Mouse (Mus musculus): ENCODE measurements around the gene Kirrel3. TPM values are rescaled to one million over a fixed set of nuclear protein-coding genes. Genes with fewer than 3 reads are reported as not detected.

The Kirrel3 gene
- polyA plus RNA-seq, 1 experiment = not detected

- no peak for TF ChIP-seq CTCF (IDR thresholded peaks at IDR 0.05; ENCODE audit: low read depth, low read length)
- TF ChIP-seq POLR2A (IDR thresholded peaks at IDR 0.05; ENCODE audit: borderline replicate concordance, low read depth, low read length) = no peak
- H3K4me1 ChIP-seq (ENCODE audit: control insufficient read depth, insufficient read depth, low read length) = peaks cover 5% of the 10 kb centered on the region; the same call in 1 of the 2 replicates
- H3K27ac ChIP-seq (ENCODE audit: insufficient read depth, low read depth, low read length) = no peak overlapping the region
- H3K4me3 ChIP-seq (ENCODE audit: insufficient read depth, low read length) = no peak overlapping the region
Measured at GRCm38 (mm10) chr9:35032457-35032856, 546.8 kb downstream of the Kirrel3 start.

- Histone ChIP-seq H3K27ac (ENCODE audit: insufficient read depth, low read depth, low read length) (no peak overlapping the region), H3K4me3 (ENCODE audit: insufficient read depth, low read length) (no peak overlapping the region), H3K4me1 (ENCODE audit: control insufficient read depth, insufficient read depth, low read length) (peaks cover 8% of the 10 kb centered on the region; the same call in 1 of the 2 replicates)
- TF ChIP-seq POLR2A (IDR thresholded peaks at IDR 0.05; ENCODE audit: borderline replicate concordance, low read depth, low read length) (no peak), CTCF (IDR thresholded peaks at IDR 0.05; ENCODE audit: low read depth, low read length) (no peak)
Measured at GRCm38 (mm10) chr9:35035074-35035473, 549.4 kb downstream of the Kirrel3 start.

DNA sequence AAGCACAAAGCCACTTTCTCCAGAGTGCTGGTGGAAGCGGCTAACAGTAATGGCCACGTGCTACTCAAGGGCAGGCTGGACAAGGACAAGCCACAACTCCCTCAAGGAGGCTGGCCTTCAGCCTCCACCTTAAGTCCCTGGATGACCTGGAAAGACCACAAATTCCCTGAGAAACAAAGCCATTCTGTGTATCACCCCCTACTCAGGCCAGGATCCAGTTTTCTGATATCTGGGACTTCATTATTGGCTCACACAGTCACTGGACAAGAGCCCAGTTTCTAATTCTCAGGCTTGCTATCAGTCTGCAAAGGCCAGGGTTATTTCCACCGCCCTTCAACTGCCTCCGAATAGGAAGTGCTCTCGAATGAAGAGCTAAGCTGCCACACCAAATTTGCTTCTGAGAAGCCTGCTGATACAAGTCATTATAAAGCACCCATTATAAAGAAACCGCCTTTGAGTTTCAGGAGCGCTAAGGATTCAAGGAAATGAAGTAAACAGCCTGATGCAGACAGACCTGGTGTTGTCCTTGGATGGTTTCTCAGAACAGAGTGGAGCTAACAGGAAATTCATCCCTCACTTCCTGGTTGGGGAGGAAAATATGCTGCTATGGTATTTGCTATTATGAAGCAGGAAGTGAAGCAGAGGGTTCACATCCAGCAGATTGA, 553.4 kb downstream of the Kirrel3 start:
- no peak for TF ChIP-seq CTCF (IDR thresholded peaks at IDR 0.05; ENCODE audit: low read depth, low read length)
- TF ChIP-seq POLR2A (IDR thresholded peaks at IDR 0.05; ENCODE audit: borderline replicate concordance, low read depth, low read length) = no peak
- H3K27ac ChIP-seq (ENCODE audit: insufficient read depth, low read depth, low read length) = no peak overlapping the region
- H3K4me3 ChIP-seq (ENCODE audit: insufficient read depth, low read length) = no peak overlapping the region
- peaks cover 8% of the 10 kb centered on the region; the same call in 1 of the 2 replicates for H3K4me1 ChIP-seq (ENCODE audit: control insufficient read depth, insufficient read depth, low read length)

- Histone ChIP-seq H3K4me3 (ENCODE audit: insufficient read depth, low read length) (no peak overlapping the region), H3K27ac (ENCODE audit: insufficient read depth, low read depth, low read length) (no peak overlapping the region), H3K4me1 (ENCODE audit: control insufficient read depth, insufficient read depth, low read length) (peaks cover 8% of the 10 kb centered on the region; the same call in 1 of the 2 replicates)
- no peak for TF ChIP-seq POLR2A (IDR thresholded peaks at IDR 0.05; ENCODE audit: borderline replicate concordance, low read depth, low read length)
- TF ChIP-seq CTCF (IDR thresholded peaks at IDR 0.05; ENCODE audit: low read depth, low read length) = no peak
Measured at GRCm38 (mm10) chr9:35039846-35040245, 554.2 kb downstream of the Kirrel3 start.

DNA sequence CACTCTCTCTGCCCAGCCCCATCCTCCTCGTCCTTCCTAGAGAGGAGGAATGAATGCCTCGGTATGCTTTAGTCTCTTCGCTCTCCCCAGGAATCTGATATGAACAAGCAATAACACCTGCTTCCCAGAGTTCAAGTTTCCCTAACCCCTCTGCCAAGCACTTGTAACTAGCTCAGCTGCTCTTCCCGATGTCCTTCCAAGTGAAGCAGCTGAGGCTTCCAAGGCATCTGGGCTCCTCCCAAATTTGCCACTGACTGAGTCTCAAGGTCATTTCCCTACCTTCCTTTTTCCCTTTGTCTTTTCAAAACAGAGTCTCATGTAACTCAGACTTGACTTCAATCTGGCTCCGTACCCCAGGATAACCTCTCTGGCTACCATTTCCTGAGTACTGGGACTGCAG, 555.8 kb downstream of the Kirrel3 start:
- Histone ChIP-seq H3K27ac (ENCODE audit: insufficient read depth, low read depth, low read length) (no peak overlapping the region), H3K4me1 (ENCODE audit: control insufficient read depth, insufficient read depth, low read length) (peaks cover 8% of the 10 kb centered on the region; the same call in 1 of the 2 replicates), H3K4me3 (ENCODE audit: insufficient read depth, low read length) (no peak overlapping the region)
- TF ChIP-seq CTCF (IDR thresholded peaks at IDR 0.05; ENCODE audit: low read depth, low read length) (no peak), POLR2A (IDR thresholded peaks at IDR 0.05; ENCODE audit: borderline replicate concordance, low read depth, low read length) (no peak)

DNA sequence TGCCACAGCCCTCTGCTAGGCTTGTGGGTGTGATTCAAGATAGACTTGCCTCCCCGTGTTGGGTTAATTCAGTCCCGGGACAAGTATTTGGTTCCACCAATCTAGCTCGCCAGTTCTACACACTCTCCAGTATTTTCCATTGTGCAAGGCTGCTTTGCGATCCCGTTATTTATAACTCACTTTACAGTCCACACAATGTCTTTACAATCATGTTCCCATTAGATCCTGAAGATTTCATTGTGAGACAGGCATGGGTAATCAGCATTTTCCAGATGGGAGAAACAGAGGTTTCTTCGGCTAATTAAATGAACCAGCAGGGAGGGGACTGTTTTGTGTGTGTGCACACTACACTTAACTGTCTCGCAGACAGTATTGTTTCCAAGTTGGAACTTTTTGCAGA, 557.9 kb downstream of the Kirrel3 start:
- TF ChIP-seq CTCF (IDR thresholded peaks at IDR 0.05; ENCODE audit: low read depth, low read length) = no peak
- no peak for TF ChIP-seq POLR2A (IDR thresholded peaks at IDR 0.05; ENCODE audit: borderline replicate concordance, low read depth, low read length)

DNA sequence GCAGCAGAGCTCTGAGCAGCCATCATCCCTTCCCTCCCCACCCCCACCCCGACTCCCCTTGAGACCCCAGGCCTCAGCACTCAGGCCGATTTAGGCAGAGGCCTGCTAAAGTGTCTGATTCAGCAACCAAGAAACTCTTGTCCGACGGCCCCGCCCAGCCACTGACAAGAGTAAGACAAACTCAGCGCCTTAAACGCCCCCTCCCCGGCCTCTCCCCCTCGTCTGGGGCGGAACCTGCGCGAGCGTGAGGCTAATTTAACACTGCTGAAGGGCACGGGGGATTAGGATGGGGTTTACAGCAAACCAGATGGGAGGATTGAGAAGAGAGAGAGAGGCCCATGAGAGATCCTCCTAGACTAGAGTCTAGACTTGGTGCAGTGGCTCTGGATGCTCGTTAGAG, 558.8 kb downstream of the Kirrel3 start:
- peaks cover 6% of the 10 kb centered on the region for H3K4me1 ChIP-seq (ENCODE audit: control insufficient read depth, insufficient read depth, low read length)
- no peak overlapping the region for H3K4me3 ChIP-seq (ENCODE audit: insufficient read depth, low read length)
- H3K27ac ChIP-seq (ENCODE audit: insufficient read depth, low read depth, low read length) = no peak overlapping the region
- TF ChIP-seq POLR2A (IDR thresholded peaks at IDR 0.05; ENCODE audit: borderline replicate concordance, low read depth, low read length) = no peak
- no peak for TF ChIP-seq CTCF (IDR thresholded peaks at IDR 0.05; ENCODE audit: low read depth, low read length)

More for the DNA sequence above, 557.9 kb downstream of the Kirrel3 start:
- Histone ChIP-seq H3K4me3 (ENCODE audit: insufficient read depth, low read length) (no peak overlapping the region), H3K4me1 (ENCODE audit: control insufficient read depth, insufficient read depth, low read length) (peaks cover 7% of the 10 kb centered on the region; the same call in 1 of the 2 replicates), H3K27ac (ENCODE audit: insufficient read depth, low read depth, low read length) (no peak overlapping the region)

DNA sequence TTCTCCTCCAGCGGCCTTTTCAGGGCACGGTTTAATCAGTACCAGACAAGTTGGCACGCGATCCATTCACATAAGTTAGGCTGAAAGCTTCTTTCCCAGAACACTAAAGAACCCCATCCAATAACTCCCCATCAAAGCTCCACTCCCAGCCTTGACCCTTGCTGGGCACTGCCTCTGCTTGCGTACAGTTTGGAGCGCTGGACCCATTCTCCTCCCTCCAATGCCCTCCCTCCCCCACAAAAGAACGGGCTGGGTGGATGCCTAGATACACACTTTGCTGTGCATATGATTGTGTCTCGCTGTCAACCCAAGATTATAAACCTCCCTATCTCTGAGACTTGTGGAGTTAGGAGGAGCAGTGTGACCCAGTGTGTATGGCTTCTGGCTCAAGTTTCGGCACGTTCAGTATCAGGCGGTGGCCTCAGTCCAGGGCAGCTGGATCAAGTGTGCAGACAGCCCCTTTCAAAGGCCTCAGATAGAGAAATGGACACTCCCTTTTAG, 559.4 kb downstream of the Kirrel3 start:
- no peak overlapping the region for H3K4me3 ChIP-seq (ENCODE audit: insufficient read depth, low read length)
- TF ChIP-seq CTCF (IDR thresholded peaks at IDR 0.05; ENCODE audit: low read depth, low read length) = no peak
- TF ChIP-seq POLR2A (IDR thresholded peaks at IDR 0.05; ENCODE audit: borderline replicate concordance, low read depth, low read length) = no peak
- peaks cover 10% of the 10 kb centered on the region for H3K4me1 ChIP-seq (ENCODE audit: control insufficient read depth, insufficient read depth, low read length)
- H3K27ac ChIP-seq (ENCODE audit: insufficient read depth, low read depth, low read length) = no peak overlapping the region

DNA sequence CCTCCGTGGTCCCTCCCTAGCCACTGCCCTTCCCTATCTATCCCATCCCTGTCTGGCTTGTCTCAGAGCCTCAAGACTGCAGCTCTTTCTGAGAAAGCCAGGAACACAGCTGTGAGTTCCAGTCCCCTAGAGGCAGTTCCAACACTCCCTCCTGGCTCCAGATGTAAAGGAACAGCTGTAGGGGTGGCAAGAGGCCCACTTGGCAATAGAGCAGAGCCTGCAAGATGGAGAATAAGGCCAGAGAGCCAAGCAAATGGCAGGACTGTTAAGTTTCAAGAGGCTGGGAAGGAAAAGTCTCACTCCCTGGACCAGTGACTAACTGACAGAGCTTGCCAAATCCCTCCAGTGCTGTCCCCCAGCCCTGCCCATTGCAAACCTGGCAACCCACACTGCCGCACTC, 560.1 kb downstream of the Kirrel3 start:
- TF ChIP-seq CTCF (IDR thresholded peaks at IDR 0.05; ENCODE audit: low read depth, low read length) (no peak), POLR2A (IDR thresholded peaks at IDR 0.05; ENCODE audit: borderline replicate concordance, low read depth, low read length) (no peak)
- peaks cover 17% of the 10 kb centered on the region for H3K4me1 ChIP-seq (ENCODE audit: control insufficient read depth, insufficient read depth, low read length)
- no peak overlapping the region for H3K4me3 ChIP-seq (ENCODE audit: insufficient read depth, low read length)
- H3K27ac ChIP-seq (ENCODE audit: insufficient read depth, low read depth, low read length) = no peak overlapping the region

- no peak overlapping the region for H3K4me3 ChIP-seq (ENCODE audit: insufficient read depth, low read length)
- peaks cover 22% of the 10 kb centered on the region for H3K4me1 ChIP-seq (ENCODE audit: control insufficient read depth, insufficient read depth, low read length)
- TF ChIP-seq POLR2A (IDR thresholded peaks at IDR 0.05; ENCODE audit: borderline replicate concordance, low read depth, low read length) = no peak
- no peak for TF ChIP-seq CTCF (IDR thresholded peaks at IDR 0.05; ENCODE audit: low read depth, low read length)
- H3K27ac ChIP-seq (ENCODE audit: insufficient read depth, low read depth, low read length) = no peak overlapping the region
Measured at GRCm38 (mm10) chr9:35048449-35048848, 562.8 kb downstream of the Kirrel3 start.
